Mouse (Mus musculus) intestine, embryonic 14.5 days (tissue): Measurements from ENCODE around the gene Slc38a3. TPM values are rescaled to one million over a fixed set of nuclear protein-coding genes. Genes with fewer than 3 reads are reported as not detected.

Experiments
- ATAC-seq: fragments of 200-750 bp; cut with Nextera tagmentation; replicated peaks from 2 replicates; pipeline ENCODE4 v1.8.0; 2017; ENCODE audit warnings: low read depth, moderate number of reproducible peaks, moderate TSS enrichment, moderate library complexity; ENCODE audit not compliant: low FRiP score, low TSS enrichment
- DNase-seq: peaks from one replicate; pipeline ENCODE4 v3.0.0-alpha.2; 2018; ENCODE audit warnings: low spot score
- H3K27ac ChIP-seq: fragments of 300-500 bp; sonication (generic); 2 replicates; pipeline ENCODE4 v1.5.1; 2014; ENCODE audit warnings: low read depth, mild to moderate bottlenecking, control low read depth
- H3K27me3 ChIP-seq: fragments of 300-500 bp; sonication (generic); replicated peaks from 2 replicates; pipeline ENCODE4 v1.6.1; 2014; ENCODE audit warnings: low read length, control low read depth; ENCODE audit not compliant: control insufficient read depth, insufficient read depth
- H3K36me3 ChIP-seq: fragments of 300-500 bp; sonication (generic); 2 replicates; pipeline ENCODE4 v1.6.1; 2014; ENCODE audit warnings: low read length, control low read depth; ENCODE audit not compliant: control insufficient read depth, insufficient read depth
- H3K4me1 ChIP-seq: fragments of 300-500 bp; sonication (generic); replicated peaks from 2 replicates; pipeline ENCODE4 v1.6.1; 2014; ENCODE audit warnings: low read length, control low read depth, mixed read lengths; ENCODE audit not compliant: control insufficient read depth, insufficient read depth
- H3K4me2 ChIP-seq: fragments of 300-500 bp; sonication (generic); 2 replicates; pipeline ENCODE4 v1.6.1; 2014; ENCODE audit warnings: low read length
- H3K4me3 ChIP-seq: fragments of 300-500 bp; sonication (generic); 2 replicates; pipeline ENCODE4 v1.5.1; 2014; ENCODE audit warnings: low read depth, low read length, control low read depth, mixed read lengths
- H3K9ac ChIP-seq: fragments of 300-500 bp; sonication (generic); 2 replicates; pipeline ENCODE4 v1.6.1; 2014; ENCODE audit warnings: mild to moderate bottlenecking, low read length
- H3K9me3 ChIP-seq: fragments of 300-500 bp; sonication (generic); 2 replicates; pipeline ENCODE4 v1.6.1; 2016; ENCODE audit warnings: low read length, control low read depth; ENCODE audit not compliant: control insufficient read depth
- WGBS: fragments of 180-500 bp; shearing (Covaris S2); extraction: QIAGEN DNeasy Blood & Tissue Kit; methylation state at CpG from one replicate; pipeline ENCODE4 v1.1.7; 2014; 5-methylcytosine and 5-hydroxymethylcytosine counted together
- polyA plus RNA-seq: library from polyadenylated mRNA; unstranded; fragments of >200 nt; fragmentation: Nextera tagmentation; extraction: Ambion mirVana; gene quantifications from 2 replicates; pipeline ENCODE4 v1.2.1, GENCODE M21; 2014

Slc38a3 gene
- polyA plus RNA-seq, 1 experiment from 2014 or later = 9.3 TPM

GRCm38 (mm10) chr9:107627387-107628255 is 41.7 kb downstream of the Slc38a3 start:
- Histone ChIP-seq H3K4me1 (peaks cover 67% of the 10 kb centered on the region), H3K4me2 (peak overlapping the region; percentile 3), H3K4me3 (no peak overlapping the region), H3K9ac (peak overlapping the region; percentile 37), H3K36me3 (peaks cover 32% of the 10 kb centered on the region), H3K9me3 (no peaks in the 10 kb centered on the region), H3K27me3 (no peaks in the 10 kb centered on the region), H3K27ac (peak overlapping the region; percentile 75)
- DNase-seq (no peak), ATAC-seq (no peak)
- WGBS = 40% methylated on average over 20 of the region's 20 CpGs

GRCm38 (mm10) chr9:107626844-107627277 is 42.5 kb downstream of the Slc38a3 start:
- Histone ChIP-seq H3K4me2 (peak overlapping the region; percentile 3), H3K27ac (peak overlapping the region; percentile 75), H3K4me1 (peaks cover 60% of the 10 kb centered on the region), H3K9me3 (no peaks in the 10 kb centered on the region), H3K9ac (peak overlapping the region; percentile 37; the same call in 1 of the 2 replicates), H3K27me3 (no peaks in the 10 kb centered on the region), H3K4me3 (no peak overlapping the region), H3K36me3 (peaks cover 31% of the 10 kb centered on the region)
- WGBS = 0% methylated on average over 2 of the region's 2 CpGs
- DNase-seq (peak; percentile 95), ATAC-seq (peak; percentile 53)

GRCm38 (mm10) chr9:107626158-107626843 is 43.0 kb downstream of the Slc38a3 start:
- H3K27ac ChIP-seq = peak overlapping the region; percentile 75
- no peak overlapping the region; the same call in 1 of the 2 replicates for H3K9ac ChIP-seq
- no peak overlapping the region for H3K4me3 ChIP-seq
- peaks cover 31% of the 10 kb centered on the region for H3K36me3 ChIP-seq
- peak; percentile 33 for ATAC-seq
- no peak for DNase-seq
- no peaks in the 10 kb centered on the region for H3K27me3 ChIP-seq
- H3K4me2 ChIP-seq = peak overlapping the region; percentile 3
- no peaks in the 10 kb centered on the region for H3K9me3 ChIP-seq
- peaks cover 55% of the 10 kb centered on the region for H3K4me1 ChIP-seq
- 44% methylated on average over 15 of the region's 15 CpGs for WGBS

- ATAC-seq (no peak), DNase-seq (no peak)
- Histone ChIP-seq H3K27me3 (no peaks in the 10 kb centered on the region), H3K9me3 (no peaks in the 10 kb centered on the region), H3K27ac (no peak overlapping the region), H3K4me1 (peaks cover 52% of the 10 kb centered on the region), H3K4me3 (no peak overlapping the region), H3K36me3 (peaks cover 32% of the 10 kb centered on the region), H3K4me2 (no peak overlapping the region), H3K9ac (no peak overlapping the region)
- WGBS = 92% methylated on average over 12 of the region's 12 CpGs
These were observed 43.8 kb downstream of the Slc38a3 start for GRCm38 (mm10) chr9:107625351-107626128.

- Histone ChIP-seq H3K36me3 (peaks cover 38% of the 10 kb centered on the region), H3K27ac (no peak overlapping the region), H3K27me3 (no peaks in the 10 kb centered on the region), H3K9ac (no peak overlapping the region), H3K9me3 (no peaks in the 10 kb centered on the region), H3K4me1 (peaks cover 48% of the 10 kb centered on the region), H3K4me2 (no peak overlapping the region), H3K4me3 (no peak overlapping the region)
- ATAC-seq (no peak), DNase-seq (no peak)
- WGBS = 89% methylated on average over 3 of the region's 3 CpGs
These were observed 44.4 kb downstream of the Slc38a3 start for GRCm38 (mm10) chr9:107624951-107625350.

GRCm38 (mm10) chr9:107624539-107624938 is 44.8 kb downstream of the Slc38a3 start:
- ATAC-seq = no peak
- Histone ChIP-seq H3K27ac (no peak overlapping the region), H3K9me3 (no peaks in the 10 kb centered on the region), H3K36me3 (peaks cover 41% of the 10 kb centered on the region), H3K4me2 (no peak overlapping the region), H3K4me1 (peaks cover 48% of the 10 kb centered on the region), H3K9ac (no peak overlapping the region), H3K4me3 (no peak overlapping the region), H3K27me3 (no peaks in the 10 kb centered on the region)
- DNase-seq = no peak
- 80% methylated on average over 5 of the region's 5 CpGs for WGBS

DNA sequence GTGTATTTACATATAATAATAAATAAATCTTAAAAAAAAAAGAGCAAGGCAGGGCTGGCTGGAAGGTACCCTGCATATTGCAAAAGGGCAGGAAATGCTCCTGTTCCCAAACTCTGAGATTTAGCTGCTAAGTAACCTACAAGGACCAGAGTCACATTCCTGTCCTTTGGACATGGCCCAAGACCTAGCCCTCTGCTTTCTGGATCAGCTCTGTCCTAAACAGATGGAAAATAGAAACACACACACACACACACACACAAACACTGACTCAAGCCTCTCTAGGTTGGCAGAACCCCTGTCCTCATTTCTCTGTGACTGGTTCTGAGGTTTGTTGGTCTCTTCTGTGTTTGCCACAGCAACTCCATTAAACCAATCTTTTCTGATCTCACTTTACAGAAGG is 48.4 kb downstream of the Slc38a3 start:
- ATAC-seq (no peak), DNase-seq (no peak)
- Histone ChIP-seq H3K27ac (no peak overlapping the region), H3K4me2 (no peak overlapping the region), H3K27me3 (no peaks in the 10 kb centered on the region), H3K4me3 (no peak overlapping the region), H3K9ac (no peak overlapping the region), H3K36me3 (peaks cover 68% of the 10 kb centered on the region), H3K9me3 (no peaks in the 10 kb centered on the region), H3K4me1 (peaks cover 29% of the 10 kb centered on the region)

DNA sequence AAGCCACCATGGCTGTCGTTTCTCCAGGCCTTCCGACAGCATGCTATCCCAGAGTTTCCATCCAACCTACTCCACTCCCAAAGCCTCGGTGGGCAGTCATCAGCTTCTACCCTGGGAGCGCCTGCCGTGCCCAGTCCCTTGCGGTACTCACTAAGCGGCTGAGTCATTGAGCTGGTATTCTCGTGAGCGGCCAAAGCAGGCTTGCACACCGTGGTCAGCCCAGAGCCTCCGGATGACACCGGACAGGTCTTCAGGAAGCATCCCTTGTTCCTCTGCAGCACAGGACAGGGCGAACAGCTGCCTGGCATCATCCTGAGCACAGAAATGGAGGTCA is 49.8 kb downstream of the Slc38a3 start:
- Histone ChIP-seq H3K36me3 (peaks cover 77% of the 10 kb centered on the region), H3K27me3 (no peaks in the 10 kb centered on the region), H3K4me2 (no peak overlapping the region), H3K4me3 (no peak overlapping the region), H3K4me1 (peaks cover 25% of the 10 kb centered on the region), H3K9me3 (no peaks in the 10 kb centered on the region), H3K9ac (no peak overlapping the region), H3K27ac (peak overlapping the region; percentile 62)
- DNase-seq (peak; percentile 66), ATAC-seq (peak; percentile 10; the same call in 1 of the 2 replicates)
- 63% methylated on average over 13 of the region's 13 CpGs for WGBS
